Mouse (Mus musculus) CH12F3 (cell line): ENCODE measurements around the gene Rprd1b.

Source experiments
- in situ Hi-C: fragments of 300-500 bp; cut with MboI; formaldehyde crosslinking; loops from 2 replicates; pipeline ENCODE4 v1.14.3; 2020; ENCODE audit warnings: low sequenced_read_pairs

Gene Rprd1b

GRCm38 (mm10) chr2:158119145-158119544 is 90.8 kb downstream of the Rprd1b start:
- in situ Hi-C loops = no loop called here

DNA sequence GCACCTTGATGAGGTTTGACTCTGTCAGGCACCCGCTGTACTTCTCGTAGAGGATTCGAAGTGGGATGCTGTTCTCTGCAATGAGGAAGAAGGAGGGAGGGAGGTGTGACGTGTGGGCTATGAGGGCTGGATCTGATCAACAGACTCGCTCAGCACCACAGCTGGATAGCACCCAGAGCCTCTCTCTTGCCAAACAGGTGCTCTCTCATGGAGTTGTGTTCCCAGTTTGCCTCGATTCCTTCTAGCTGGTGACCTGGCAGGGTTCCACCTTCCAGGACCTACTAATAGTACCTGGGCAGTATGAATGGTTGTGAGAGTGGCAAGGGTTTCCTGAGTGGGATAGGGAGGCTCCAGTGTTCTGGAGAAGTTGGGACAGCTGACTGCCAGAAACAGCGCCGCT is 91.9 kb downstream of the Rprd1b start:
- in situ Hi-C loops = no loop called here

DNA sequence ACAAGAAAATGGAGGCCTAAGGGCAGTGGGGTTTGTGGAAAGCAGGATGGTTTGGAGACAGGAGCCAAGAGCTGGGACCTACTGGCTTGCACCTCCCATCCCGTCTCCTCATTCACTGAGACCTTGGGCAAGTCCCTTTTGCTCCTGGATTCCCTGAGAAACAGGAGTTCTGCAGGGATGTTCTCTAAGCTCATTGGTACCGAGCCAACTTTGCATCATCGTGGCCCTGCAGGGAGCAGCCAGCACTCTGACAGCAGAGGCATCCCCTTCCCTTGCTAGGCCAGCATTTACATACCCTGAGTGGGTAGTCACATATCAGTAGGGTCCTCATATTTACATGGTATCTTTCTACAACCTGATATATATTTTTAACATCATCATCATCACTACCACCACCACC is 92.6 kb downstream of the Rprd1b start:
- in situ Hi-C loops = no loop called here

DNA sequence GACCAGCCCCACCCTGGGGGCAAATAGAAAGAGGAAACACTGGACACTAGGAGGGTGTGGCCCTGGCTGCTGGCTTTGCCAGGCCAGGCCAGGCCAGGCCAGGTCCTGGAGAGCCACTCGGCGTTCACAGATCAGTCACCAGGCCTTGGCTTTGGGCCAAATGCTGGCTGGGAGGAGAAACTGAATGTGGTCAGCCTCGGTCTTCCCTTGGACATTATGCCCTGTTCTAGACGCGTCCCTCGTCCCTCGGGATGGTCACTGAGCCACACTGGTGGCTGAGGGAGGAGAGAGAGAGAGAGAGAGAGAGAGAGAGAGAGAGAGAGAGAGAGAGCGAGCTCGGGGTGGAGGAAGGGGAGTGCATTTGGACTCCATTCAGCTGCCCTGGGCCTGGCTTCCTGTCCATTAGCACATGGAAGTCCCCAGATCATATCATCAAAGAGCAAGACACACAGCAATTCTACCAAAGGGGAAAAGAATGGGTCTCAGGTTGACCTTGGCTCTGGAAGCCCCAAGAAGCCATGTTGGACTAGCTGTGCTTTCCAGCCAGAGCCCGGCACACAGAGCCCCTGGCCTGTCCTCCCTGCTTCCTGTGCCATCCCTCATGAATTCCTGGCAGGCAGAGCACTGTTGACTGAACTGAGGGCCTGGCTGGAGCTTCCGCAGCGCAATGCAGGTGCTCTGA is 93.5 kb downstream of the Rprd1b start:
- in situ Hi-C loops = no loop called here

DNA sequence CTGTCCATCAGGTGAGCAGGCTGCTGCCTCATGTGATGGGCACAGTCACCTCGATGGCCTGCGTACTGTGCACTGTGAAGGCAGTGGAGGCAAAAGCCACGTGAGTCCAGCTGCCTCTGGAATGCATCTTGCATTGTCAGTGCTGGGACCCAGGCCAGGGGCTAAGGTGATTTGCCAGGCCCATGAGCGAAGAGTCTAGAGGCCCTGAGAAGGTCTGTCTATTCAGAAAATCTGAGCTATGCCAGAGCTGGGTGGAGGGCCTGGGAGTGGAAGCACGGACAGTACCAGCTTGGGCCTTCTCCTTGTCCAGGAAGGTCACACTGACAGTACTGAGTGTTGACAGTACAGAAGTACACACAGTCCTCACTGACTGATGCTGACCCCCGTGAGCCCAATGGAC is 94.5 kb downstream of the Rprd1b start:
- in situ Hi-C loops = no loop called here

DNA sequence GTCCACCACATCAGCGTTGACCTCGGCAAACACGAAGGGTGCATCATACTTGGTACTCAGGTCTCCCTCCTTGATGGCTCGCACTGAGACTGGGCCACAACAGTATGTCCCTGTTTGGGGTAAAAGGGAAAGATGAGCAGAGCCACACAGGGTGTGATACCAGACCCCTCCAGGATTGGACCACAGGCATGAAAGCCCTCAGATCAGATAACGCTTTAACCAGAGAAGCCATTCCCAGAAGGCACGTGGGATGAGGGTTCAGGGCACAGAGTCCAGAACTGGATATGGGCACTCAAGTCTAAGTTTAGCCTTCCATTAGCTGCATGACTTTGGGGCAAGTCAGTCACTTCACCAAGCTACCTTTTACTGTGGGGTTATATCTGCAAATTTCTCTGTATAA is 98.9 kb downstream of the Rprd1b start:
- in situ Hi-C loops = no loop called here

- in situ Hi-C loops = no loop called here
Observed at GRCm38 (mm10) chr2:158127872-158128271, 99.6 kb downstream of the Rprd1b start.

GRCm38 (mm10) chr2:158128461-158129130 is 100.3 kb downstream of the Rprd1b start:
- in situ Hi-C loops = no loop called here

DNA sequence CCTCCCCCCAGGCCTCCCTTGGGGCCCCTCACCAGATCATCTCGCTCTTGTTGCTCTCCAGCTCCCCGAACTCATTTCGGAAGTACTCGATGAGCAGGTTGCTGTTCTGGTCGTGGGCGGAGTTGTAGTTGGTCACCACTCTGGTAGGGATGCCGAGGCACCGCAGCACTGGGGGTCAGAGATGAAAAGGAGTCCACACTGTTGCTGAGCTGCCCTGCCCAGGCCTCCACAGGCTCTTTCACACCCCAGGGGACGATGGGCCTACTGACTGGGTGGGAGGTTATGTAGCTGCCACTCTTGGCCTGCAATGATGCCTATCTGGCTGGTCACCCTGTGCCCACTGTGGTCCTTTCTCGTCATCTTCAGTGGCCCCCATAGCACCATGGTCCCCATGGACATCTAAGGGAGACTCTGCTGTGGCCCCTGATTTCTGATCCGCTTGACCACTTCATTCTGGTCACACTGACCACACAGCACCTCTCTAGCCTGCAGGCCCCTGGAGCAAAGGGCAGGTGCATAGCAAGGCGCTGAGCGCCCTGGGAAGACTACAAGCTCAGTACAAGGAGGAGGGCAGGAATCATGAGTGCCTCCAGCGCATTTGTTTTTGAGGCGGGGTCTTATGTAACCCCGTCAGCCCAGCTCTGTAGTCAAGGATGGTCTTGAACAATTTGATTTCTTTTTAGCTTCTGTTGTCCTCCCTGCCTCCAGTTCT is 101.2 kb downstream of the Rprd1b start:
- in situ Hi-C loops = no loop called here

DNA sequence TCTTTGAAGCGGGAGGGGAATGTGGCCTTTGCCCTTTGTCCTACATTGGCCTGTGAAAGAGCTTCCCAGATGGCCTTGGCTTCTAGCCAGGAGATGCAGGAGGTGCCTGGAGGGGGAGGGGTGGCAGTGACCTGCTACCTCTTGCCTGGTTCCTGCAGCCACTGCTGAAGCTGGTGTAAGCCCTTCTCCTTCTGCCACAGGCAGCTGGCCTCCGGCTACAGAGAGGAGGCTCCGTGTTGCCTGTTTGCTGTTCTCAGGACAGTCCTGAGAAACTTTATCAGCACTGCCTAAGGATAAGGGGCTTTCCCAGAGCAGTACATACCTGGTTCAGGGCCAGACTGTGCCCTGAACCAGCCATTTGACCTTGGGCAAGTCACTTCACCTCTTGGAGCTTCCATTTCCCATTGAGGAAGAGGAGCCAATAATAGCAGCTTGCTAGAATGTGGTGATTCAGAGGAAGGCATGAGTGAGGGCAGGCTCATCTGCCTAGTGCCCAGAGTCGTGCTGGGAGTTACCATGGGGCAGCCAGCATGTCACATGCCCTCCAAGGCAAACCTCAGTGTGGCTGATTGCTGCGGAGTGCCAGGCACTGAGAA is 102.2 kb downstream of the Rprd1b start:
- in situ Hi-C loops = no loop called here

GRCm38 (mm10) chr2:158131197-158131835 is 103.0 kb downstream of the Rprd1b start:
- in situ Hi-C loops = no loop called here

- in situ Hi-C loops = no loop called here
Observed at GRCm38 (mm10) chr2:158132320-158132719, 104.0 kb downstream of the Rprd1b start.

GRCm38 (mm10) chr2:158133050-158133449 is 104.8 kb downstream of the Rprd1b start:
- in situ Hi-C loops = no loop called here

DNA sequence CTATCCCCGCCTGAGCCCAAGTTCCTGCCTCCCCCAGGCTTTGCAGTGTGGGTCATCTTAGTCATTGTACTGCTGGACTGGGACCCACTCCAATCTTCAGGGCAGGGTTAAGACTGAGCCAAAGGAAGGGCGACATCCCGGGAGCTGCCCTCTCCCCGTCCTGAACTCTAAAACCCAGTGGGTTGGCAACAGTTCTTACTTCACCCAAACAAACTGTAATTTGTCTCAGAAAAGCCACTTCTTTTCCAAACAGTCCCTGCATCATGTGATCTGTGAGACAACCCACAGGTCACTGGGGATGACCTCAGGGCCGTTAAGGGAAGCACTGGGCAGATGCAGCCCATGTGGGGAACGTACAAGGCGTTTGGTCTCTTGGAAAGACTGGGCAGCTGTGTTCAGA is 107.9 kb downstream of the Rprd1b start:
- in situ Hi-C loops = no loop called here

- in situ Hi-C loops = no loop called here
Observed at GRCm38 (mm10) chr2:158137771-158138170, 109.5 kb downstream of the Rprd1b start.

DNA sequence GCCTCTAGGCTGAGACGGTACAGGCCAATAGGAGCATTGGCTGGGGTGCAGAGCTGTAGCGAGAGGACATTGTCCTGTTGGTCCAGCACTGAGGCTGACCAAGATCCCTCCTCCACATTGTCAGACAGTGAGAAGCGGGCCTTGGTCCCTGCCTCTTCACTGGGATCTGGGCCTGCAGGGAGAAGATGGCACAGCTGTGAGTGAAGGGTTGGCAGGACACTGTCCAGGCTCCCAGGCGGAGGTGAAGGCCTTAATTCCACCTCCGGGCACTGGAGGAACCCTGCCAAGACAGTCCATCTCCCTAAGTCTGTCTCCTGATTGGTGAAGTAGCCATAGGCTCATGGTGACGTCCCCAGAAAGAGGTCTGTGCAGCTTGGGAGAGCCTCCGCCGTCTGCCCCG is 110.5 kb downstream of the Rprd1b start:
- in situ Hi-C loops = no loop called here

DNA sequence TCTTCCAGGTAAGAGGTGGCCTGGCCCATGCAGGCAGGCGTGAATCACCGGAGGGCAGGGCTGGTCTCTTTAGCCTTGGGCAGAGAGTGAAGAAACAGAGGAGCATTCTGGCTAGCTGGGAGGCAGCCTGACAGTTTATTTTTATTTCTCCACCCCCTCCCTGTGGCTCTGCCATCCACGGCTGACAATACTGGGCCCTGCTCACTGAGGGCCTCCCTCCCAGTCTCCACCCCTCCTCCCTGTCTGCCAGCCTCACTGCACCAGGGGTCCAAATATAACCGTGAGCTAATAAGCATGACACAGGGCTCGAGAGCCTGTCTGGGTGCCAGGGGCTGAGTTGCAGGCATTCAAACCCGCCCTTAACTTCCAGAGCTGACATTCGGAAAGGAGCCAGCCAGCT is 111.3 kb downstream of the Rprd1b start:
- in situ Hi-C loops = no loop called here

GRCm38 (mm10) chr2:158140664-158141063 is 112.4 kb downstream of the Rprd1b start:
- in situ Hi-C loops = no loop called here

DNA sequence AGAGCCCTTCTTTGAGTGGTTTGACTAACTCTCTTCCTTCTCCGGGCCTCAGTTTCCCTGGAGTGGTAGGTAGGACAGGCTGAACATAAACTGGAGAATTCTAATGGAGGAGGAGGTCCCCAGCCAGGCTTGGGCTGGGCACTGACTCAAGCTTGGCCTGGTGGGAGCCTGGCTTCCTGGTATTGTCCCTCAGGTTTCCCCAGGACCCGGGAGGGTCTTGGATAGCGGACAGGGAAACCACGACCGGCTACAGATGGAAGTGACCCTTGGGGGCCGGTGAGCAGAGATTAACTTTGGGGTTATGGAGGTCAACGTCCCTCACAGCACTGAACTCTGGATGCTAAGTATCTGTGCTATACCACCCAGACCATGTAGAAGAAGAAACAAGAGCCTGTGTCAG is 113.0 kb downstream of the Rprd1b start:
- in situ Hi-C loops = no loop called here

DNA sequence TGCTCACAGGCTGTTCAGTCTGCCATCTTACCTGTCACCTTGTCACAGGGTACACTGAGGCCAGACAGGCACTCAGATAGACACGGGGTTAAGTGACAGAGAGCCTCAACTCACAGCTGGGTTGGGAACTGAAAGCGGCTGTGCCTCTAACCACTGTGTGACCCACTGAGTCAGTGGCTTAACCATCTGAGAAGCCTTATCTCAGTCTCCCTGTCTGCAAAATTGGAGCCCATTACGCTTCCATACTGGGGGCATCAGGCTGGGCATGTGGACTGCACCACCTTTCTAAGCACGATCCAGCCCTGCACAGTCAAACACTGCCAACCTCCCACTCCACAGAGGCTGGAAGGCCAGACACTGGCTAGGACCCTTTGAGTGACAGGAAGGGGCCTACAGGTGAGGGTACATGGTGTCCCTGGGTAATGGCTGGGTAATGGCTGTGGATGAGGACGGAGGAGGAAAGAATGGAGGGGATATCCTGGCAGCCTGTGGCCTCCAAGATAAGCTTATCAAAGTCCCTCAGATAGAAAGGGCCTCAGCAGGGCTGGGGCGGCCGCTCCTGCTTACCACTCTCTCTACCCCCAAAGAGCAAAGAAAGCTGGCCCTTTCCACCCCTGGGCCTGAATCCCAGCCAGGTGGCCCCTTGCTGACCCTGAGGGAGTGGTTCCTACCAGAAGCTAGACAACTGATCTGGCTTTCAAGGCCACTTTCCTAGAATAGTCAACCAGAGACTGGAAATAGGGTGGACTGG is 113.6 kb downstream of the Rprd1b start:
- in situ Hi-C loops = no loop called here

GRCm38 (mm10) chr2:158142981-158143380 is 114.7 kb downstream of the Rprd1b start:
- in situ Hi-C loops = no loop called here
